Mouse (Mus musculus): ENCODE measurements at regions not wholly inside any gene's neighbourhood (a gene's known extent, or its start where the extent isn't known, plus 50 kb on each side); places are given as distances from the start of the nearest gene placed in this dataset.

DNA sequence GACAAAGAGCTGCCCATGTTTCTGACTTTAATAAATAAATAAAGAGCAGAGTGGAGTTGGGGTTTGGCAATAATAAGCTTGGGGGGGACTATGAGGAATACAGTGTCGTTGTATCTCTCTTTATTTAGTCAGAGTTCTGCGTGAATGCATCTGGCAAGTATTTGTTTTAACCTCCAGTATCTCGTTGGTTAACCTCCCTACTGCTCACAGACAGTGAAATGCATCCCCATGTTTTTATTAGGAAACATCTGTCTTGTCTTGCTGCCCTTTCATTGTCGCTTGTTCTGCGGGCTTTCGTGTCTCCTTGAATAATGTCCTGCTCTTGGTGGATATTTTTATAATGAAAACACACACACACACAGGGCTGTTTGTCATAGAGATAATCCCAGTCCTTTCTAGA, 118.8 kb upstream of the Ccdc54 start:
- DNase-seq (ENCODE audit: low spot score in 2 of 2), result no peak

DNA sequence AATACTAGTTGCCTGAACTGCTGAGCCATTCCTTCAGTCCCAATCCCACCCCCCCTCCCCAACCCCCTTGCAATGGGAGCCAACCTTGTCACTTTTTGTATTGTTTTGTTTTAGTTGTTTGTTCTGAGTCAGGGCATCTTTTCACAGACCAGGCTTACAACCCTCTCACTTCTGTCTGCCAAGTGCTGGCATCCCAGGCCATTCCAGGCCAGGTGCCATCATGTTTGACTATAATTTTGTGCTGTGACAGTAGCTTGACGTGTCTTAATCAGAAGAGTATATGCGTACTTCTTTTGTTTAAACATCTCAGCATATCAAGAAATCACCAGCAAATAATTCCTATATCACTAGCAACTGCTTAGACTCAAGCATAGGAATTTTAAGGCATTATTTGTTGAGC, 117.0 kb upstream of the Ccdc54 start:
- no peak for DNase-seq (ENCODE audit: low spot score in 2 of 2)

DNA sequence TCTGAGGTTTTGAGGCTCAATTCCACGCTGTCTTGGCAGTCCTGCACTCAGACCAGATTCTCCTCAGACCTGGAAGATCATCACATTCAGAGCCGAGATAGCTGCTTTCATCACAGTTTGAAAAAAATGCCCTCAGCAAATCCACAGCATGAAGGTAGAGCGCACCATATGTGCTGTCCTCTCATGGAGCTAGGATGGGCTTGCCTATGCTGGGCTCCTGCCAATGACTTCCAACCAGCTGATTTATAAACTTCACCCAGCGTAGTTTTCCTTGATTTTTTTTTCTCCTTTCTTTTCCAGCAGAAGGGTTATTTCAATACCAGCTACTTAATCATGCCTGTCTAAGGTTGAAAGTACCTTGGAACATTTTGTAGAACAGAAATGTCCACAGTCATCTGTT, 115.0 kb upstream of the Ccdc54 start:
- DNase-seq (ENCODE audit: low spot score in 2 of 2), result no peak

DNA sequence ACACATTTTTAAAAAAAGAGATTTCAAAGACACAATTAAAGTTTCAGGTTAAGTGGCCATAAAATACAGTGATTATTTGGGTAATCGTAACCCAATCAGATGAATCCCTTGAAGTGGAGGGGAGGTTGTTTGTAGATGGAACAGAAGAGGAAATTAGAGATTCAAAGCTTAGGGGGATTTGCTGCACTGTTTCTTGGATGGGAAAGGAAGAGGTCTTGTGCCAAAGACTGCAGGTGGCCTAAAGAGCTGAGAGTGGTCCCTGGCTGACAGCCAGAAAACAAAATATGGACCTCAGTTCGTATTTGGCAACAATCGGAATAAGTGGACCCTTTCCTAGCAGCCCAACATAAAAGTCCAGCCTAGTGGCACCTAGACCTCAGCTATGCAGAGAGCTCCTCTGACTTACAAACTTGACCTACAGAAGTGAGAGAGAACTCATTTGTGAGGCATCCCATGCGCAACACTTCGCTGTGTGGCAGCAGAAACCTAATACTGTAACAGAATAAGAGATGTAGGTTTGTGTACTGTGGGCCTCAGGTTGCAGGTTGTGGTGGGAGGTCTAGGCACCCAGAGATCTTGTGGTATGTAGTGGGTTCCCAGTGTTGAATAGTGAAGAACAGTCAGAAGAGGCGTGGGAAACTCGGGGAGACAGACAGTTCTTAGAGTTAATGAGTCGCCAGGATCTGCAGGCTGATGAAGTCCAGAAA, 110.0 kb upstream of the Ccdc54 start:
- DNase-seq (ENCODE audit: low spot score in 2 of 2), result no peak

DNA sequence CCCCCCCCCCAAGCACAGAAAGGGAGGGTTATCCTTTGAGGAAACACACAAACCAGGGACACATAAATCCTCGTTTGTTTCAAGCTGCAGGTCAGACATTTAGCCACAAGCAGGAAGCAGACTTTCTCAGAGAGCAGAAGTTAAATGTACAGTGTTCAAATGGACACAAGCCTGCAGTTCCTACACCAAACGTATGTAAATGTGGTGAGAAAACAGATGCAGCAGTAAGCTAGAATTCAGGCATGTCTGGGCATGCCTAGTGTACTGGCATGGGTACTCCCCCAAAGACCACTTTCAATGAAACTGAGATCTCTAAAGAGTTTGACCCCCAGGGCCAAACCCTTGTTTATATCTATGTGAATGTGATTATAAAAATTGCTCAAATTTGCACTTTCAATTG, 109.2 kb upstream of the Ccdc54 start:
- no peak for DNase-seq (ENCODE audit: low spot score in 2 of 2)

DNA sequence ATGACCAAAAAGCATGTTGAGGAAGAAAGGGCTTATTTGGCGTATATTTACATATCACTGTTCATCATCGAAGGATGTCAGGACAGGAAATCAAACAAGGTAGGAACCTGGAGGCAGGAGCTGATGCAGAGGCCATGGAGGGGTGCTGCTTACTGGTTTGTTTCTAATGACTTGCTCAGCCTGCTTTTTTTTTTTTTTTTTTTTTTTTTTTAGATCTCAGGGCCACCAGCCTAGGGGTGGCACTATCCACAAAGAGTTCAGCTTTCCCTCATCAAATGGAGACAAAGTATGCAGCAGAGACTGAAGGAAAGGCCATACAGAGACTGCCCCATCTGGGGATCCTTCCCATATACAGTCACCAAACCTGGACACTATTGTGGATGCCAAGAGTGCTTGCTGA, 106.8 kb upstream of the Ccdc54 start:
- DNase-seq (ENCODE audit: low spot score in 2 of 2), result no peak

DNA sequence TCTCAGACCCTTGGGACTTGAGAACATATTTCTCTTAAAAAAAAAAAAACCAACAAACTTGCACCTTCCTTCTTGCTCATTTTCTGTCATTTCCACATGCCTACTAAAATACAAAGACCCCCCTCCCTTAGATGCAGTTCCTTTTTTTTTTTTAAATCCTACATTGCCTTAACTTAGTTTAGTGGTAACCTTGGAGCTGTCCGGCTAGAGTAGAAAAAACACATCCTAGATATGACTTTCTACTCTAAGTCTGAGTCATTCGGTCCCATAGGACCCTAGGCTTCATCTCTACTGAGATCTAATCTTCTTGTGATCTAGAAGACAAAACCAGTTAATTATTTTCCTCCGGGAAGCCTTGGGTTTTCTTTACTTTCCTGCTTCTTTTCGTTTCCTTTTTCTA, 105.1 kb upstream of the Ccdc54 start:
- no peak for DNase-seq (ENCODE audit: low spot score in 2 of 2)

DNA sequence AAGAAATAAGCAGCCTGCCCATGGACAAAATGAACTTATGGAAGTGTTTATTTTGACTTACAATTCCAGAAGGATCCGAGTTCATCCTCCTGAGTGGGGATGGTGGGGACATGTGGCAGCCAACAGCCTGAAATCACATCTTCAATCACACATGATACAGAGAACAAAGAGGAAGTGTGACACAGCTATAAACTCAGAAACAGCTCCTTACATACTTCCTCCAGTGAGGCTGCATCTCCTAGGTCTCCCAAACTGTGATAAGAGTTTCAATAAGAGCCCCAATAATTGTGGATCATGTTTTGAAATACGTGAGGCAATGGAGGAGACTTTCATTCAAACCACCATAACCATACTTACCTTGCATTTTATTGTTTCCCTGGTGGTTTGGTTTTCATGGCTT, 103.1 kb upstream of the Ccdc54 start:
- no peak for DNase-seq (ENCODE audit: low spot score in 2 of 2)

DNA sequence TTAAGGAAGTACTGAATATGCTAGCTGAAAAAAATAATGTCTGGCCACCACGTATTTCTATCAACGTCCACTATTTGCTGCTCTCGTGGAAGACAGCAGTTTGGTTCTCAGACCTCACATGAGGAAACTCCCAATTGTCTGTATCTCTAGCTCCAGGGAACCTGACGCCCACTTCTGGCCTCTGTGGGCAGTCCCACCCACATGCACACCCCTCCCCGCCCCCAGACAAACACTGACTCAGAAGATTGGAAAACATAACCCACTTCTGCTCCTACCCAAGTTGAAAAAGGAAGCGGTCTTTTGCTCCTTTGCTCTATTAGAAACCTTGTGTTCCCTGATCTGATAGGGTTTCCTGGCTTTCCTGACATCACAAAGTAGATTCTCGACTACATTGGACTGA, 99.9 kb upstream of the Ccdc54 start:
- DNase-seq (ENCODE audit: low spot score in 2 of 2), result no peak

DNA sequence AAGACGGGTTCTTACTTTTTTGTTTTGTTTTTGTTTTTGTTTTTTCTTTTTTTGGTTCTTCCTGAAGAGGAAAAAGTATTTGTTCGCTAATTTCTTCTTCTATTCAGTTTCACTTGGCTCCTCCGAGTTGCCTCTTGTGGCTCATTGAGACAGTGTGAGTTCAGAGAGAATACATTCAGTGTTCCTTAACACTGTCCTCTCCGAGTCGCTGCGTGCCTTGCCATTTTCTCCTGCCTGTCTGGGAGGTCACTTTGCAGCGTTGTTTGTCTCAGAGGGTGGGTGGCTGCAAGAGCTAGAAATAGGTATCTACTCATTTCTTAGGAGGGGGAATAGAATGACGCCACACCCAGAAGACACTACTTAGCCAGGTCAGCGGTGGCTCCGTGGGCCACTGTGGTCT, 98.6 kb upstream of the Ccdc54 start:
- DNase-seq (ENCODE audit: low spot score in 2 of 2), result no peak

DNA sequence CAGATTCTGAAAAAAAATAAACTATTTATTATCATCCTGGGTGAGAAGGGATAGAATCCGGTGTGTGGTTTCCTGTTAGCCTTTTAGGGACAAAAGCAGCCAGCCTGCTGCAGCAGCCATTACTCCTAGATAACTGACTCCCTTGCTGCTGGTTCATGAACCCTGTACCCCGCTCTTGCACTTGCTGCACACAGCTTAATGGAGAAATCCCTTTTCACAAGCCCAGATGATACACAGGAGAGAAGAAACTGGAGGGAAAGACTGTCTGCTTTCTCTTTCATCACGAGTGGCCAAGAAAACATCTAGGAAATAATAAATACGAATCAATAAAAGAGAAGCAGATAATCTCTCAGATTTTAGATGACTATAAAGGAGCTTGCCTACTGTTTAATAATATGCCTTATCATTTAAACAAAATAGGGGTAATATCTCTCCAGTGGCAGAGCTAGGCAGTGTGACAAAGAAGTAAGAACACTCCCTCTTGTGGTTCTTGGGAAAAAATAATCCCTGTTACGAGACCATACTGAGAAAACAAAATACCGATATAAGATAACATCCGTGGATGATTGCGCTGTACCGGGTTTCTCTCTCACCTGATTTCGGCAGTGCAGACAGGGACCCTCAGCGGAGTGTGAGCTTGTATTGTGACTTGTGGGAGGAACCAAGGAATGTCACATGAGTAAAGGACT, 98.0 kb upstream of the Ccdc54 start:
- no peak for DNase-seq (ENCODE audit: low spot score in 2 of 2)

DNA sequence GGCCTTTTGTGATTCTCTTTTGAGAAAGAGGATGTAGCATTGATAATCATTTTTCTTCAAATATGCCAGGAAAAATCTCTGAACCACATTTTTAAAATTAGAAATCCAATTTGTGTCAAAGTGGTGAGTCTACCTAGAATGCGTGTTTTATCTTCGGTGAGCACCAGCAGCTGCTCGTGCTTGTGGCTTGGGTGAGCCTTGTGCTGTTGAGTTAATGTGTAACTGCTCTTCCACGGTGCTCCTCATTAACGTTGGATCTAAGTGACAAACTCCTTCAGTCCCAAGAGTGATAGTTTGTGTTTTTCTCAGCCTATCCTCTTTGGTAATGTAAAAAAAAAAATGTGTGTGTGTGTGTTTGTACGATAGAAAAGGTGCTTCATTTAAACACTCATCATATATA, 88.7 kb upstream of the Ccdc54 start:
- no peak for DNase-seq (ENCODE audit: low spot score in 2 of 2)

DNA sequence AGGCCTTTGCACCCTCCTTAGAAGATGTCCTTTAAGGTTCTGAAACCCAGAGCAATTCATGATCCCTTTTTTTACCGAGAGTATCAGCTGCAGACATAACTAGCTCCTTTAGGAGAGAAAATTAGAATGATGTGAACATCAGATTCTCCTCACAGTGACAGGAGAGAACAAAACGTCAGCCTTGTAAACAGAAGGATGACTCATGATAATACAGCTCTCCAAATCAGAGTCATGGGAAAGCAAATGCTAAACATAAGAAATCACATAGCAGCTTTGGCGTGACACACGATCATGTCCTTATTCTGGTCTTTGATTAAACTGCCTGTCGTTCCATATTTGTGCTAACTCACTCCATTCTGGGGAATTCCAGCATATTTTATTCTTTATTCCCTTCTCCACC, 82.4 kb upstream of the Ccdc54 start:
- no peak for DNase-seq (ENCODE audit: low spot score in 2 of 2)

DNA sequence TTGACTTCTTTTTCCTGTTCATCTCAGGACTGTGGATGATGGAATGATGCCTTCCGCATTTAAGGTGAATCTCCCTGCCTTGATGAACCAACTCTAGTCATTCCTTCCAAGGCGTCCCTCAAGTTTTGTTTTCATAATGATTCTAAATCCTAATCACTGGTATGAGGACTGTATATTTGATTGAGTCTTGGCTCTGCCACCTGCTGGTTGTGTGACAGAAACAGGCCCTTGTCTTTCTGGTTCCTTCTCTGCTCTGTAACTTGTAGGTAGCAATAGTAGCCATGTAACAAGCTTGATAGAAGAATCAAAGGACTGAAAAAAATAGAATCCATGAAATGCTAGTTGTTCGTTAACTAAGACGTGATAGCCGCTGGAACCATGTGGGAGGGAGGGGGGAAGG, 81.8 kb upstream of the Ccdc54 start:
- DNase-seq (ENCODE audit: low spot score in 2 of 2), result no peak

DNA sequence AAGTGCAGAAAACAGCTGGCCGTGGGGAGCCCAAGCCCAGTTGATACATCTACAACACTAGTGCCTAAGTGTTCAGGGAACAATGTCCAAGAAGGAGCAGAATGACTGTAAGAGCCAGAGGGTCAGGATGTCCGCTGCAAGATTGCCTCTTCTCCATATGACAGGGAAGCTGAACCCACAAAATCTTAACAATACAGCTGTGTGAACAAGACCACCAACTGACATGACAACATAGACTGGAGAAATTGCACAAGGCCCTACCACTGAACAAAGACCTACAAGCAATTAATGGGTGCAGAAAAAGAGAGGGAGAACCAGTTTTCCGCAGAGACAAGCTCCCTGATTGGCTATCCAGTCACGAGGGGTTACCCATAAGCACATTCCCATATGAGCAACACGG, 80.2 kb upstream of the Ccdc54 start:
- DNase-seq (ENCODE audit: low spot score in 2 of 2), result no peak

DNA sequence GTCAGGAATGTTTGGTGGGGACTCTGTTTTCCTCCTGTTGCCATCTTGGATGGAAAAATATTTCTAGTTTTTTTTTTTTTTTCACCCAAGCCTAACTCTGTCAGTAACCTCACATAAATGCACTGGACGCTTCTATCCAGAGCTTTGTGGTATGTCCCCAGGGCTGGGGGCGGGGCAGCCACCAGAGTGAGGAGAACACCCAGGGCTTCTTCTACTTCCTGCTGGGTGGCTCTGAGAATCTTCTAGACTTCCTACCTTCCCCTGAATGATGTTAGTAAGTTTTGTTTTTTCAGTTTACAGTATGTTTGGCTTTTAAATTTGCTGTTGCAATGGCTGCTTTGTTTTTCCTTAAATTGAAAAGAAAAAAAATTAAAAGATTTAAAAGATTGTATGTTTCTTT, 73.3 kb upstream of the Ccdc54 start:
- DNase-seq (ENCODE audit: low spot score in 2 of 2), result no peak
